Mouse (Mus musculus): ENCODE results near the gene Styk1. TPM values are rescaled to one million over a fixed set of nuclear protein-coding genes. Genes with fewer than 3 reads are reported as not detected.
"Not testable (repeated sequence)": the region's sequence is repeated elsewhere in the genome, so short reads cannot be mapped to it uniquely, and the experiment has no call there.

Styk1 gene
- polyA plus RNA-seq, 1 experiment from 2014 or later: 0.31 TPM

DNA sequence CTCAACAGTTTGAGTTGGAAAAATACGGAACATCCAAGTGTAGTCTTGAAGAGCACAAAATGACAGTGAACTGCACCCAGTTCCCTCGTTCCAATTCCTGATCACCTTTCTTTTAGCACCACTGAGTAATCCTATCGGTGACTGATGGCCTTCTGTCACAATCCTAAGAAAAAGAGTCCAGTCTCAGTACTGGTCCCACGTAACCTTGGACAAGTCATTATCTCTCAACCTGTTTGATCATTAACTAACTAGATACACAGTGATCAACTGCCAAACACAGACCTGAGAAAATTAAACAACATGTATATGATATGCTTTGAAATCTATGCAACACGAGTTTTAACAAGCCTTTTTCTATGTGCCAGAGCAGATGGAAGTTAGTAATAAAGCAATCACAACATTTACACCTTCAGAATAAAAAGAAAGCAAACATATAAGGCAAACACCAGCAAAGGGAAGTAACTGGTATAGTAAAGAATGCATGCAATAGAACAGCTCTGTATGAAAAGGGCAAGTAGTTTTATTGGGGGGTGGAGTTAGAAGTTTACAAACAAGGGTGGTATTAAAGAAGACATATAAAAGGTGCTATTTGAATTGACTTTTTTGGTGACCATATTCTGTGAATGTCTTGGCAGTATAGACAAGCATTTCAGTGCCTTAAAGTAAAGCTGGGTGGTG lies 58.8 kb downstream of the Styk1 start:
- Histone ChIP-seq H3K27ac (no peak overlapping the region), H3K4me3 (no peak overlapping the region), H3K36me3 (no peaks in the 10 kb centered on the region), H3K27me3 (ENCODE audit: insufficient read depth, poor library complexity, severe bottlenecking) (no peaks in the 10 kb centered on the region), H3K9me3 (no peaks in the 10 kb centered on the region), H3K4me1 (replicated peaks) (peaks cover 8% of the 10 kb centered on the region)
- 80% methylated on average over 5 of the region's 5 CpGs for WGBS
- DNase-seq (ENCODE audit: low spot score): no peak

DNA sequence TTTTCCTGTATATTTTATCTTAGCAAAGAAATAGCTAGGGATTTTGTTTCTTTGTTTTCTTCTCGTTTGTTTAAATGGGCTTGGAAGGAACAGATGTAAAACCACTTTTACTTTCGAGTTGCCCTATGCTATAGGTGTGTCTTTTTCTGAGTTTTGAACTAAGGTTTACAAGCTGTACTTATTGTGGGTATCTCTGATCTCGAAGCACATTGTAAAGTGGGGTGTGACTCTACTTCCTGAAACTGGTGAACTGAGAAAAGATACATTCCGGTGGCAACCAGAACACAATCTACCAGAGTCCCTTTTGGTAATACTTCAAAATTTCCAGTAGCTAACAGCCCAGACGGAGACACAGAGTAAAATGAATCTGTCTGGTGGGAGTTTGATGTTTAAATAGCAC lies 59.5 kb downstream of the Styk1 start:
- Histone ChIP-seq H3K36me3 (no peaks in the 10 kb centered on the region), H3K27me3 (ENCODE audit: insufficient read depth, poor library complexity, severe bottlenecking) (no peaks in the 10 kb centered on the region), H3K27ac (no peak overlapping the region), H3K9me3 (no peaks in the 10 kb centered on the region), H3K4me1 (replicated peaks) (peaks cover 8% of the 10 kb centered on the region), H3K4me3 (peak overlapping the region; percentile 69)
- DNase-seq (ENCODE audit: low spot score): no peak
- 92% methylated on average over 5 of the region's 5 CpGs for WGBS

DNA sequence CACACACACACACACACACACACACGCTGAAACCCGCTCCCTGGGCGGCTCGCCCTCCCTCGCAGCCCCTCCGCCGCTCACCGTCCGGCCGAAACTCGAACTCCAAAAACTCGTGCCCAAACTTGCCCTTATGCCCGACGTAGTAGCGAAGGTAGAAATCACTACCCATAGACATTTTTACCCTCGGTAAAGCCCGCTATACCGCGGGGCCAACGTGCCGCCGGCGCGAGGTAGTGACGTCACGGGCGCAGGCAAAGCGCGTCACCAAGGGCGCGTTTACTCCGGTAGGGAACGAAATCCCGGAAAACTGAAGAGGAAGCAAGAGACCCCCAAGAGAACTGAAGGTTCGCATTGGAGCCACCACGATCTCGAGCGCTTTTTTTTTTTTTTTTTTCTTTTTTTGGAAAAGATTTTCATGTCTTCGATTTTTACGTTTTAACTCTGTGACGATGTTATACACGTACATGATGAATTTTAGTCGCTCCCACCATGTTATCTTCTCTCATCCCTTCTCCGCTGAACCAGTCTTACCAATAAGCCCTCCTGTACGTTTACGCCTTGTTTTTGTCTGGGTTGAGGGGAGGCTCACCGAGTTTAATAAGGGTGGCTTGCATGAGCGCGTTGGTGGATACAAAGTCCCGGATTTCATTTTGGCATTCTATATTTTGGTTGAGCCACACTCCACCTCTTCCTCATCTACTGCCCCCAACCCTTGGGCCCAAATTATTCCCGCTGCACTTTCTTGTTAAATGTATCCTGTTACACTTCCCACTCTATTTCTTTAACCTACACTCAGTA lies 60.2 kb downstream of the Styk1 start, which contains the start of gene Magohb:
Gene Magohb (minus strand): TSS at position 254 of the 798 bp plus-strand sequence.
- Histone ChIP-seq H3K36me3 (peaks cover 3% of the 10 kb centered on the region), H3K4me1 (replicated peaks) (peaks cover 8% of the 10 kb centered on the region), H3K9me3 (no peaks in the 10 kb centered on the region), H3K27me3 (ENCODE audit: insufficient read depth, poor library complexity, severe bottlenecking) (no peaks in the 10 kb centered on the region), H3K4me3 (peak within 1 kb of the TSS; percentile 69), H3K27ac (peak within 1 kb of the TSS; percentile 92)
- peak; percentile 87 for DNase-seq (ENCODE audit: low spot score)
- 2% methylated on average over 51 of the region's 51 CpGs for WGBS

DNA sequence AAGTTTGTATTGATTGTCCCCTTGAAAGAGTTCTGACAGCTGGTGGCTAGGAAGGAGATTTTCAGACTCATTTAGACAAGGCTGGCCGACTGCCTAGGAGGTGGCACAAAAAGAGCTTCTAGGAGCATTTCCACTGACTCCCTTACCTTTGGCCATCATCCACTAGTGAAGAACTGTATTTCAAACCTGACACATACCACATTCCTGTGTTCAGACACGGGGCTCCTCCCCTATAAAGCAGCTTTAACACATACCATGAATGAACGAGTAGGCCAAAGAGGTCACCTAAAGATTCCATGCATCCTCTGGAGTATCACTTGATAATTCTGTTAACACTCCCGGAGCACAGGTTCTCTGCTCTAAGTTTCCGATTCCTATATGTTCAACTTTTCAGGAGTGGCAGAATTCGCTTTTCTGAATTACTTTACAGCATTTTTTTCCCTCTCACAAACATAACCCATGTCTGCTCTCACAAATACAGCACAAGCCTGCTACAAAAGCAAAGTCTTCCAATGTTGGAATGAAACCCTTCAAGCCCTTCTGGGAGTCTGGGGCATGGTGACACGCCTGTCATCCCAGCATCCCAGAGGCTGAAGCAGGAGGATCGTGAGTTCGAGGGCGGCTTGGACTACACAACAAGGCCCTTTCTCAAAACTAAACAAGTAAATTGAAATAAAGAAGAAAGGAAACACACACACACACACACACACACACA lies 61.0 kb downstream of the Styk1 start:
- Histone ChIP-seq H3K4me1 (replicated peaks) (peaks cover 8% of the 10 kb centered on the region), H3K9me3 (no peaks in the 10 kb centered on the region), H3K36me3 (peaks cover 11% of the 10 kb centered on the region), H3K4me3 (peak overlapping the region; percentile 69), H3K27me3 (ENCODE audit: insufficient read depth, poor library complexity, severe bottlenecking) (no peaks in the 10 kb centered on the region), H3K27ac (peak overlapping the region; percentile 92)
- peak; percentile 4 for DNase-seq (ENCODE audit: low spot score)
- WGBS: 30% methylated on average over 10 of the region's 10 CpGs

DNA sequence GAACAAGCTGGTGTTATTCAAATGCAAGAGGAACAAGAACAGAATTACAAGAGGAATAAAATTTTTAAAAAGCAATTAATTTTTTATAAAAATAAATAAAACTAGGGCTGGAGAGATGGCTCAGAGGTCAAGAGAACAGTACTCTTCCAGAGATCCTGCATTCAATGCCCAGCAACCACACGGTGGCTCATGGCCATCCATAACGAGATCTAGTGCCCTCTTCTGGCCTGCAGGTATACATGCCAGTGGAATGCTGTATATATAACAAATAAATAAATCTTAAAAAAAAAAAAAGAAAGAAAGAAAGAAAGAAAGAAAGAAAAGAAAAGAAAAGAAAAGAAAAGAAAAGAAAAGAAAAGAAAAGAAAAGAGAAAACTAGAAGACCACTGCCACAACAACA lies 63.0 kb downstream of the Styk1 start:
- Histone ChIP-seq H3K36me3 (peaks cover 30% of the 10 kb centered on the region), H3K4me1 (replicated peaks) (peaks cover 8% of the 10 kb centered on the region), H3K27me3 (ENCODE audit: insufficient read depth, poor library complexity, severe bottlenecking) (no peaks in the 10 kb centered on the region), H3K27ac (no peak overlapping the region), H3K9me3 (no peaks in the 10 kb centered on the region), H3K4me3 (no peak overlapping the region)
- DNase-seq (ENCODE audit: low spot score): peak; percentile 3
- WGBS: 23% methylated on average over 2 of the region's 2 CpGs

DNA sequence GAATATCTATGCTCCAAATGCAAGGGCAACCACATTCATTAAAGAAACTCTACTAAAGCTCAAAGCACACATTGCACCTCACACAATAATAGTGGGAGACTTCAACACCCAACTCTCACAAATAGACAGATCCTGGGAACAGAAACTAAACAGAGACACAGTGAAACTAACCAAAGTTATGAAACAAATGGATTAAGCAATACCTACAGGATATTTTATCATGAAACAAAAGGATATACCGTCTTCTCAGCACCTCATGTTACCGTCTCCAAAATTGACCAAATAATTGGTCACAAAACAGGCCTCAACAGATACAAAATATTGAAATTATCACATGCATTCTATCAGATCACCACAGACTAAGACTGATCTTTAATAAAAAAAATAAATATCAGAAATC lies 75.2 kb downstream of the Styk1 start:
- H3K27me3 ChIP-seq (ENCODE audit: insufficient read depth, poor library complexity, severe bottlenecking); H3K4me3 ChIP-seq; DNase-seq (ENCODE audit: low spot score); H3K27ac ChIP-seq; H3K4me1 ChIP-seq (replicated peaks); H3K9me3 ChIP-seq: not testable (repeated sequence)
- WGBS: 89% methylated on average over 2 of the region's 2 CpGs
- peaks cover 28% of the 10 kb centered on the region for H3K36me3 ChIP-seq

DNA sequence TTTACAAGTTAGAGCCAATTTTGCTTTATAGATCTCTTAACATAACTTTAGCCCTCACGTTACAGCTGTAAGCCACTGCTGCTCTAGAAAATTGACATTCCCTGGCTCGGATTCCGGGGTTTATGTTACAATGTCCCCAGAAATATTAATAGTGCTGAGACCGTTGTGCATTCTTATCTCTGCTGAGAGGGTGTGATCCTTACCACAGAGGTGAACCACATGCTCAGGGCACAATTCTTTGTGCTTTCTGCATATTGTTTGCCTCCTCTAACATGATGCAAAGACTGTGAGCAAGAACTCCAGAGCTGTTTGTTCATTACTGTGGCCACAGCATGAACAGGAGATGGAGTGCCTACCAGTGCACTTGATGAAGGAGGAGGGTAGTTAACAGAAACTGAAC lies 76.7 kb downstream of the Styk1 start:
- peaks cover 13% of the 10 kb centered on the region for H3K36me3 ChIP-seq
- WGBS: 94% methylated on average over 4 of the region's 4 CpGs
- DNase-seq (ENCODE audit: low spot score): no peak
- H3K27me3 ChIP-seq (ENCODE audit: insufficient read depth, poor library complexity, severe bottlenecking): no peaks in the 10 kb centered on the region
- H3K27ac ChIP-seq: no peak overlapping the region
- no peaks in the 10 kb centered on the region for H3K9me3 ChIP-seq
- H3K4me1 ChIP-seq (replicated peaks): no peaks in the 10 kb centered on the region
- H3K4me3 ChIP-seq: no peak overlapping the region

DNA sequence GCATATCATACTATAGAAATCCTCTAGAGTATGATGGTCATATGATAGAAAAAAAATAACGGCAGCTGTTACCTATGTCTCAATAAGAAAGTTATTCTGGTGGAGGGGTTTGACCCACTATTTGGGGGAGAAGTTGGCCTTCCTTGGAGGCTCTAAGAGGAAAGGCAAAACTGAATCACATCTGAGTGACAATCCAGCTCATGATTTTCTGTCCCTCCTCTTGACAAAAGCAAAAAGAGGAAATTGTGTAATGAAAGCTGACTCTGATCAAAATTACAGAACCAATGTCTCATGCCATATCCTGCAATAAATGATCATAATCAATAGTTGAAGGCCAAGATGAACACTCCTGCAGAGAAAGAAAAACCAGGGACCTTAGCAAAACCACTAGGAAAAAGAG lies 81.1 kb downstream of the Styk1 start:
- Histone ChIP-seq H3K4me1 (replicated peaks) (no peaks in the 10 kb centered on the region), H3K27me3 (ENCODE audit: insufficient read depth, poor library complexity, severe bottlenecking) (no peaks in the 10 kb centered on the region), H3K27ac (no peak overlapping the region), H3K36me3 (peaks cover 6% of the 10 kb centered on the region; the same call in 1 of the 2 replicates), H3K9me3 (no peaks in the 10 kb centered on the region), H3K4me3 (no peak overlapping the region)
- 96% methylated on average over 1 of the region's 1 CpGs for WGBS
- DNase-seq (ENCODE audit: low spot score): no peak

DNA sequence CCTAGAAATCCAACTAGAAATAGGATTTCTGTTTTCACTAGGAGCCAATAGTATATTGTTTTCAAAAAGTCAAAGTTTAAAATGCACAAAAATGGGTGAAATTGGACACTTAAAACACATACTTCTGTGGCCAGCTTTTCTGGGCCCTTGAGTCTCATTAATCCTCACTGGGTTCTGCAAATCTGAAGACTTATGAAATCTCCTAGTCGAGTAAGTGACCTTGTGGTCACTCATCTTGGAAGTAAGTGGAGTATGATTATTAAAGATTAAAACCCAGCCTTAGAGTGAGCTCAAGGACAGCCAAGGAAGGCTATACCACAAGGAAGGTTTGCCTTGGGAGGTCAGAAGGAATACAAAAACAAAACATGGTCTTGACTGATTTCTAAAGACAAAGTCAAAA lies 83.1 kb downstream of the Styk1 start:
- 61% methylated on average over 1 of the region's 1 CpGs for WGBS
- H3K4me3 ChIP-seq: no peak overlapping the region

DNA sequence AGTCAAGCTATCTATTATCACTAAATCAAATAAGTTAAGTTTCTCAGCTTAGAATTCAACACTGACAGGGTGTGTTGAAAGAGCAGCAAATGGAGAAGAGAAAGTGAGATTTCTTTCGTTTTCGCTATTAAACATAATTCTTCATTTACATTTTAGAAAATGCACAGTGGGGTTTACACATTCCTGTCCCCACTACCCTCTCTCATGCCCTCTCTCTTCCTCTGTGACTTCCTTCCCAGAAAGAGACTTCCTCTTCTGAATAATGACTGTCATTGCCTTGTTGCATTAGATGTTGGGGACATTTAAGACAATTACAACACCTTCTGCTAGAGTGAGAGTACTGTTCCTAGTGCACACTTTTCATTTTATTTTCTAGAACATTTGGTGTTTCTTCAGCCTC lies 83.8 kb downstream of the Styk1 start:
- Histone ChIP-seq H3K27ac (no peak overlapping the region), H3K27me3 (ENCODE audit: insufficient read depth, poor library complexity, severe bottlenecking) (no peaks in the 10 kb centered on the region), H3K4me3 (no peak overlapping the region), H3K36me3 (no peaks in the 10 kb centered on the region), H3K4me1 (replicated peaks) (no peaks in the 10 kb centered on the region), H3K9me3 (no peaks in the 10 kb centered on the region)
- DNase-seq (ENCODE audit: low spot score): no peak
- WGBS: 98% methylated on average over 2 of the region's 2 CpGs

More for the DNA sequence above, 83.1 kb downstream of the Styk1 start:
- H3K4me1 ChIP-seq (replicated peaks): no peaks in the 10 kb centered on the region
- no peaks in the 10 kb centered on the region for H3K36me3 ChIP-seq
- H3K27me3 ChIP-seq (ENCODE audit: insufficient read depth, poor library complexity, severe bottlenecking): no peaks in the 10 kb centered on the region
- no peaks in the 10 kb centered on the region for H3K9me3 ChIP-seq
- H3K27ac ChIP-seq: no peak overlapping the region
- DNase-seq (ENCODE audit: low spot score): no peak

DNA sequence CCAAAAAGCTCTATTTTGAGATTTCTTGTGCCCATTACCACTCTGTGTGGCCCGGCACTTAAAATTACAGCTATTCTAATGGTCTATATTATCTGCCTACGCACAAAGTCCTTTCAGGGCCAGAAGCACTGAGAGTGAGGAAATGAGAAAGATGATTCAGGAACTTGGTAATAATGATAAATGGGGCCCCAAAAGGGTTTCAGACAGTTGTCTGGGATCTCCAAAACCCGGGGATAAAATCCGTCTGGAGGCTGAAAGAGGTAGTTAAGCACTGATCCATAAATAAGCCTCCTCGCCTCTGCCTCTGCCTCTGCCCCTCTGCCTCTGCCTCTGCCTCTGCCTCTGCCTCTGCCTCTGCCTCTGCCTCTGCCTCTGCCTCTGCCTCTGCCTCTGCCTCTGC lies 89.2 kb downstream of the Styk1 start:
- H3K4me1 ChIP-seq (replicated peaks): no peaks in the 10 kb centered on the region
- 94% methylated on average over 5 of the region's 5 CpGs for WGBS
- H3K9me3 ChIP-seq: peaks cover 6% of the 10 kb centered on the region
- H3K27ac ChIP-seq: no peak overlapping the region
- no peak for DNase-seq (ENCODE audit: low spot score)
- no peaks in the 10 kb centered on the region for H3K36me3 ChIP-seq
- H3K4me3 ChIP-seq: no peak overlapping the region
- H3K27me3 ChIP-seq (ENCODE audit: insufficient read depth, poor library complexity, severe bottlenecking): no peaks in the 10 kb centered on the region

DNA sequence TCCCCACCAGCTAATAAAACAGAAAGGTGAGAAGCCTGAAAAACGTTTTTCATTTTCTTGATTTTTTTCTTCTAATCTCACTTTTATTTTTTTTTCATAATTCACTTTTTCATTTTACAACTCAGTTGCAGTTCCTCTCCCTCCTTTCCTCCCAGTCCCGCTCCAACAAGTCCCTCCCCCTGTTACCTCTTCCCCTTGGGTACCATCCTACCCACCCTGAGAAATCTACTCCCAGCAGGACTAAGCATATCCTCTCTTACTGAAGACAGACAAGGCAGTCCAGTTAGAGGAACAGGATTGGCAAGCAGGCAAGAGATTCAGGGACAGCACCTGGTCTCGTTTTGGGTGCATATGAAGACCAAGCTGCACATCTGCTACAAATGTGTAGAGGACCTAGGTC lies 90.6 kb downstream of the Styk1 start:
- no peak for DNase-seq (ENCODE audit: low spot score)
- no peak overlapping the region for H3K27ac ChIP-seq
- no peak overlapping the region for H3K4me3 ChIP-seq
- WGBS: 75% methylated on average over 3 of the region's 3 CpGs
- H3K9me3 ChIP-seq: peaks cover 6% of the 10 kb centered on the region
- no peaks in the 10 kb centered on the region for H3K4me1 ChIP-seq (replicated peaks)
- no peaks in the 10 kb centered on the region for H3K36me3 ChIP-seq
- H3K27me3 ChIP-seq (ENCODE audit: insufficient read depth, poor library complexity, severe bottlenecking): no peaks in the 10 kb centered on the region

DNA sequence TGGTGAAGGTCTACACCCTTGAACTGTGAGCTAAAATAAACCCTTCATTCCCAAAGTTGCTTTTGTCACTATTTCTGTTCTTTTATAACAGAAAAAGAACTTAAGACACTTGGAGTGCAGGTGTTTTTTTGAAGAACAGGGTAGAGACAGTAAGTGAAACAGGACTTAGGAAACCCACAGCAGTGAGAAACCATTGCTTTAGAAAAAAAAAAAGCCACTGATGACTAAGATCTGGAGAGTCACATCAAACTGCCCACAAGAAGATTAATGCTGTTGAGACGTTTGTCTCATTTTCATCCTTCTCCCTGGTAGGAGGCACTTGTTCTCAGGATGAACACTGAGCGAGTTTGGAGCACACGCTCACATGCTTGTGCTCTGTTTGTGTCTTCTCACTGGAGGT lies 91.4 kb downstream of the Styk1 start:
- no peaks in the 10 kb centered on the region for H3K27me3 ChIP-seq (ENCODE audit: insufficient read depth, poor library complexity, severe bottlenecking)
- no peaks in the 10 kb centered on the region for H3K36me3 ChIP-seq
- no peaks in the 10 kb centered on the region for H3K4me1 ChIP-seq (replicated peaks)
- no peak overlapping the region for H3K27ac ChIP-seq
- no peak overlapping the region for H3K4me3 ChIP-seq
- no peak for DNase-seq (ENCODE audit: low spot score)
- H3K9me3 ChIP-seq: peaks cover 6% of the 10 kb centered on the region
- WGBS: 83% methylated on average over 3 of the region's 3 CpGs
